Mouse (Mus musculus) E14TG2a.4 (cell line): ENCODE measurements around the gene Adk.
"Not testable (repeated sequence)": the region's sequence is repeated elsewhere in the genome, so short reads cannot be mapped to it uniquely, and the experiment has no call there.

Experiments
- CTCF ChIP-seq: conservative IDR thresholded peaks from 2 replicates; pipeline ENCODE4 v1.5.1; 2014; ENCODE audit warnings: low read length
- POU5F1 ChIP-seq: IDR thresholded peaks from 2 replicates; pipeline ENCODE4 v1.6.1; 2014; ENCODE audit warnings: low read length, borderline replicate concordance

DNA sequence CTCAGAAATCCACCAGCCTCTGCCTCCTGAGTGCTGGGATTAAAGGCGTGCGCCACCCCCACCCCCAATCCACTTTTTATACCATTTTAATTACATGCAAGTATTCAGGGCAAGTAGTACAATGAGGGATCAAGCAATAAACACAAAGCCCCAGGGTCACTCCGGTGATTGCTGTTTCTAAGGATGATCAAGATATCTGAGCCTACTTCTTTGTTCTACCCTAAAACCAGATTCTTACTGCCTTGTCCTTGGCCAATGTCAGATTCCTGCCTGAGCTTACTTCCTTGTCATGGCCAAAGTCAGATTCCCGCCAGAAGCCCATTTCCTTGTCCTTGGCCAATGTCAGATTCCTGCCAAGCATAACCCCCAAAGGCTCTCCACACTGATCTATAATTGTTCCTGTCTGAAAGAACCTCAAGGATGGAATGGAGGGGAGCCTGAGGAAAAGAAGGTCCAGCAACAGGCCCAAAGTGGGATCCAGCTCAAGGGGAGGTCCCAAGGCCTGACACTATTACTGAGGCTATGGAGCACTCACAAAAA, 422.3 kb downstream of the Adk start:
- TF ChIP-seq CTCF, POU5F1: not testable (repeated sequence)
